ENCODE assay signal across 21 mouse cellular contexts in genomic region chr7:119002501-119002900, GRCm38 (mm10). TPM values are rescaled to one million over a fixed set of nuclear protein-coding genes. Genes with fewer than 3 reads are reported as not detected.
DNase-seq lines count a peak whose midpoint lies in the region; ATAC-seq lines count a peak whose summit lies in the region.
"Had no signal": no experiment of that assay in that cellular context is flagged by ENCODE, and none has a peak within 500 bp of the region (broad histone marks: within the 10 kb centered on the region; RNA-seq: fewer than 3 reads in every experiment).

No protein-coding gene starts in this region.

- DNase-seq in cerebellum, postnatal 25 days, result peak; percentile 7 to 33
- DNase-seq in cerebellum, postnatal 4 days (ENCODE audit: low spot score in 2 of 2), result no peak
- peak; percentile 44 for DNase-seq in kidney, adult 18-20 months
- DNase-seq in kidney, postnatal 10 days, result peak; percentile 26
- no peak for DNase-seq in thymus, postnatal 10 days (ENCODE audit: low spot score in 2 of 2)
- no peak for DNase-seq in heart, adult 9 months (ENCODE audit: low spot score in 2 of 2)
- DNase-seq: adrenal gland, postnatal 14 days; cerebellum, adult 11-12 months; cerebellum, adult 9-11 months; forebrain, postnatal 0 days; gastrocnemius, postnatal 14 days; heart, postnatal 10 days had no signal

- H3K4me2 ChIP-seq in kidney, embryonic 15.5 days, result no peak overlapping the region
- H3K4me2 ChIP-seq: embryonic facial prominence, embryonic 13.5 days; forebrain, embryonic 13.5 days; hindbrain, embryonic 14.5 days; intestine, embryonic 15.5 days had no signal

- H3K27me3 ChIP-seq in kidney, embryonic 15.5 days, result no peaks in the 10 kb centered on the region
- H3K27me3 ChIP-seq: embryonic facial prominence, embryonic 13.5 days; forebrain, embryonic 13.5 days; intestine, embryonic 15.5 days; Patski had no signal

- WGBS in kidney, embryonic 15.5 days, result 49% methylated on average over 2 of the region's 2 CpGs

- H3K27ac ChIP-seq in kidney, embryonic 15.5 days, result no peak overlapping the region
- H3K27ac ChIP-seq: embryonic facial prominence, embryonic 13.5 days; forebrain, embryonic 13.5 days; heart, embryonic 10.5 days; hindbrain, embryonic 14.5 days; intestine, embryonic 15.5 days had no signal

- no peak for ATAC-seq in kidney, embryonic 15.5 days (replicated peaks; ENCODE audit: low FRiP score)
- 0 out of 2 replicates have a peak, but pooled peaks have one; percentile 23 for ATAC-seq in megakaryocyte progenitor cell, adult 5-6 weeks (replicated peaks; ENCODE audit: poor library complexity)
- ATAC-seq: activated CD4-positive, CD25-positive, alpha-beta regulatory T cell, adult 4 months; forebrain, embryonic 13.5 days; forebrain, postnatal 0 days; intestine, embryonic 15.5 days; Patski had no signal

- H3K9me3 ChIP-seq in kidney, embryonic 15.5 days (replicated peaks), result no peaks in the 10 kb centered on the region
- H3K9me3 ChIP-seq: embryonic facial prominence, embryonic 13.5 days; forebrain, embryonic 13.5 days; heart, embryonic 10.5 days; intestine, embryonic 15.5 days had no signal

- no peaks in the 10 kb centered on the region for H3K36me3 ChIP-seq in kidney, embryonic 15.5 days
- H3K36me3 ChIP-seq: embryonic facial prominence, embryonic 13.5 days; heart, embryonic 10.5 days; intestine, embryonic 15.5 days had no signal

- H3K4me3 ChIP-seq in kidney, embryonic 15.5 days (replicated peaks), result no peak overlapping the region
- H3K4me3 ChIP-seq: embryonic facial prominence, embryonic 13.5 days; forebrain, embryonic 13.5 days; heart, embryonic 10.5 days; intestine, embryonic 15.5 days had no signal

- H3K9ac ChIP-seq in kidney, embryonic 15.5 days, result no peak overlapping the region
- H3K9ac ChIP-seq: embryonic facial prominence, embryonic 13.5 days; forebrain, embryonic 13.5 days; forebrain, postnatal 0 days; hindbrain, embryonic 14.5 days; intestine, embryonic 15.5 days had no signal

- H3K4me1 ChIP-seq in kidney, embryonic 15.5 days, result no peaks in the 10 kb centered on the region
- H3K4me1 ChIP-seq: embryonic facial prominence, embryonic 13.5 days; heart, embryonic 10.5 days; intestine, embryonic 15.5 days had no signal

RNA-seq across cellular contexts. Expression of gene Gprc5b, which starts 7.5 kb away (rescaled TPM):
- polyA plus RNA-seq in kidney, embryonic 15.5 days (2015; fragmentation: Nextera tagmentation; extraction: Ambion mirVana), result 4.7 and 7.5 TPM in 2 replicates
- 0.71 and 3.3 TPM in 2 replicates for total RNA-seq in megakaryocyte progenitor cell, adult 5-6 weeks (2015)
- 0.47 and 1.2 TPM in 2 replicates for total RNA-seq in megakaryocyte progenitor cell, adult 5-6 weeks (2017)

Comparison
In these comparisons a context has a peak if more than half of its experiments do, and no peak if none do; other contexts are left out.
1. DNase-seq: peak in cerebellum, postnatal 25 days (2 of 2), kidney, adult 18-20 months (single experiment) and kidney, postnatal 10 days (single experiment); none in cerebellum, postnatal 4 days (0 of 2), thymus, postnatal 10 days (0 of 2) and heart, adult 9 months (0 of 2).